Mouse (Mus musculus): ENCODE measurements around the gene Tmem45a. TPM values are rescaled to one million over a fixed set of nuclear protein-coding genes. Genes with fewer than 3 reads are reported as not detected.
"Not testable (repeated sequence)": the region's sequence is repeated elsewhere in the genome, so short reads cannot be mapped to it uniquely, and the experiment has no call there.

The Tmem45a gene
- 0.66 and 1.0 TPM in 2 replicates for polyA plus RNA-seq (2012; rRNA removed)

GRCm38 (mm10) chr16:56885824-56886615, at the start of gene Tmem45a:
Gene Tmem45a (minus strand): TSS chr16:56886166.
- Histone ChIP-seq H3K27ac (ENCODE audit: insufficient read depth, low read length) (no peak within 1 kb of the TSS), H3K4me3 (ENCODE audit: insufficient read depth, low read length) (peak within 1 kb of the TSS; percentile 24), H3K4me1 (ENCODE audit: control insufficient read depth, insufficient read depth, low read length) (no peaks in the 10 kb centered on the region)
- TF ChIP-seq POLR2A (IDR thresholded peaks at IDR 0.05; ENCODE audit: extremely low read depth, insufficient read depth, low read length), result no peak
- TF ChIP-seq CTCF (IDR thresholded peaks at IDR 0.05; ENCODE audit: extremely low read depth, insufficient read depth, low read length), result no peak

DNA sequence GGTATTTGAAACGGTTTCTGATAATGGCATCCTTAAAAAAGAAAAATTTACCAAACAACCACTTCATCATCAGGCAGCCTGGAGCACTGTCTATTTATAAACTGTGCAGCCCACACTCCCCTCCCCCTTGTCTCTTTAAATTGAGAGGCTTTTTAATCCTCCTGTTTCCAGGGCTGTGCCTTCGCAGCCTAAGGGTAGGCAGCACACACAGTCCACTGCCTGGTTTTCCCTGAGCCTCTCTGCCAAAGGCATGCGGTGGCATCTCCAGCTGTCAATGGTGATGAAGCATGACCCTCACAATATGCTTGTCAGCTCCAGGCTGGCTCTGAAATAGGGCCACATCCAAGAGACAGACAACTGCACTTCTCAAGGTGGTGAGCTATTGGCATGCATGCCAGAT, 42.1 kb upstream of the Tmem45a start, which contains the start of gene Lnp1:
Gene Lnp1, minus strand, starts transcription at position 39 of the 400 bp plus-strand sequence.
- H3K4me3 ChIP-seq (ENCODE audit: insufficient read depth, low read length), result no peak within 1 kb of the TSS
- peaks cover 2% of the 10 kb centered on the region; the same call in 1 of the 2 replicates for H3K4me1 ChIP-seq (ENCODE audit: control insufficient read depth, insufficient read depth, low read length)
- TF ChIP-seq POLR2A (IDR thresholded peaks at IDR 0.05; ENCODE audit: extremely low read depth, insufficient read depth, low read length) (no peak), CTCF (IDR thresholded peaks at IDR 0.05; ENCODE audit: extremely low read depth, insufficient read depth, low read length) (no peak)
- H3K27ac ChIP-seq (ENCODE audit: insufficient read depth, low read length), result no peak within 1 kb of the TSS

- H3K4me1 ChIP-seq (ENCODE audit: control insufficient read depth, insufficient read depth, low read length), result no peaks in the 10 kb centered on the region
- TF ChIP-seq POLR2A (IDR thresholded peaks at IDR 0.05; ENCODE audit: extremely low read depth, insufficient read depth, low read length) (no peak), CTCF (IDR thresholded peaks at IDR 0.05; ENCODE audit: extremely low read depth, insufficient read depth, low read length) (peak; percentile 20; the same call in 1 of the 2 replicates)
- no peak overlapping the region for H3K27ac ChIP-seq (ENCODE audit: insufficient read depth, low read length)
- no peak overlapping the region for H3K4me3 ChIP-seq (ENCODE audit: insufficient read depth, low read length)
Observed at GRCm38 (mm10) chr16:56920102-56920657, 34.2 kb upstream of the Tmem45a start.

DNA sequence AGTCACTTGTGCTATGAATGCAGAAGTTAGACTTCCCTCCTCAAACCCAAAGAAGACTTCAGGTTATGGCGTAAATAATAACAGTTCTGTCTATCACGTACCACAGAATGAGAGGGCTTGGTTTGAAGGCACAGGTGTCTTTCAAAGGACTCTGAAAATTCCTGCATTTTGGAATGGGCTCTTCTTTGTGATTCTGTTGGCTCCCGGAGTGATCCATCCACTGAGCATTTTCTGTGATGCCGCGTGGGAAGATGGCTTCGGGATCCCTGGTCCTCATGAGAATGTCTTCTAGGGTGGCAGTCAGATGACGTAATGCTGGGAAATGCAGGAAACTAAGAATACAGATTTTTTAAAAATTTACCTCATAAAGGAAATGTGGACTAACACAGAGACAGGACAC, 31.3 kb upstream of the Tmem45a start:
- Histone ChIP-seq H3K4me3 (ENCODE audit: insufficient read depth, low read length) (no peak overlapping the region), H3K27ac (ENCODE audit: insufficient read depth, low read length) (no peak overlapping the region), H3K4me1 (ENCODE audit: control insufficient read depth, insufficient read depth, low read length) (no peaks in the 10 kb centered on the region)
- TF ChIP-seq POLR2A (IDR thresholded peaks at IDR 0.05; ENCODE audit: extremely low read depth, insufficient read depth, low read length), result no peak
- no peak for TF ChIP-seq CTCF (IDR thresholded peaks at IDR 0.05; ENCODE audit: extremely low read depth, insufficient read depth, low read length)

- no peak overlapping the region for H3K4me3 ChIP-seq (ENCODE audit: insufficient read depth, low read length)
- no peak for TF ChIP-seq POLR2A (IDR thresholded peaks at IDR 0.05; ENCODE audit: extremely low read depth, insufficient read depth, low read length)
- no peak for TF ChIP-seq CTCF (IDR thresholded peaks at IDR 0.05; ENCODE audit: extremely low read depth, insufficient read depth, low read length)
- no peaks in the 10 kb centered on the region; the same call in 1 of the 2 replicates for H3K4me1 ChIP-seq (ENCODE audit: control insufficient read depth, insufficient read depth, low read length)
- no peak overlapping the region for H3K27ac ChIP-seq (ENCODE audit: insufficient read depth, low read length)
Observed at GRCm38 (mm10) chr16:56908986-56909385, 23.0 kb upstream of the Tmem45a start.

GRCm38 (mm10) chr16:56902206-56902605, 16.2 kb upstream of the Tmem45a start:
- not testable (repeated sequence) for H3K27ac ChIP-seq (ENCODE audit: insufficient read depth, low read length); H3K4me1 ChIP-seq (ENCODE audit: control insufficient read depth, insufficient read depth, low read length); H3K4me3 ChIP-seq (ENCODE audit: insufficient read depth, low read length)

GRCm38 (mm10) chr16:56891583-56891982, 5.6 kb upstream of the Tmem45a start:
- TF ChIP-seq CTCF (IDR thresholded peaks at IDR 0.05; ENCODE audit: extremely low read depth, insufficient read depth, low read length) (no peak), POLR2A (IDR thresholded peaks at IDR 0.05; ENCODE audit: extremely low read depth, insufficient read depth, low read length) (no peak)
- no peak overlapping the region for H3K27ac ChIP-seq (ENCODE audit: insufficient read depth, low read length)
- H3K4me1 ChIP-seq (ENCODE audit: control insufficient read depth, insufficient read depth, low read length), result no peaks in the 10 kb centered on the region
- H3K4me3 ChIP-seq (ENCODE audit: insufficient read depth, low read length), result no peak overlapping the region

DNA sequence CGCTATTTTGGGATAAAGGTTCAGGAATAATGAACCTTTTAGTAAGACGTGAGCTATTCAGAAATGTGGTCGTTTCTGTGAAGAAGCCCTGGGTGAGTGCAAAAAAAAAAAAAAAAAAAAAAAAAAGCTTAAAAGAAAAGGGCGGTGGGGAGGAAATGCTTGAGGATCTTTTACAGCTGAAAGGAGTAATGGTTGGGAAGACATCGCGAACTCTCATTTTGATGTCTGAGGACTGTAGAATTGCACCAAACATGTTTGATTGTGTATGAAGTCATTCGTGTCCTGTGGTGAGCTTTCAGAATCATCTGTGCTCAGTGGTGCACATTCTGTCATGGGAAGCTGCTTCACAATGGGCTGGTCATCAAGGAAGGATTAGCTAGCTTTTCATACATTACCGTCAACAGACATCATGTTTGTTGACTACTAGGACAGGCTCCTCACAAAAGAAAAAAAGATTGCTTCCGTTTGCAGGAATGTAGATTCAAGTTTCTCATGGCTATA, 700 bp upstream of the Tmem45a start:
- peak overlapping the region; percentile 24; the same call in 1 of the 2 replicates for H3K4me3 ChIP-seq (ENCODE audit: insufficient read depth, low read length)
- TF ChIP-seq POLR2A (IDR thresholded peaks at IDR 0.05; ENCODE audit: extremely low read depth, insufficient read depth, low read length) (no peak), CTCF (IDR thresholded peaks at IDR 0.05; ENCODE audit: extremely low read depth, insufficient read depth, low read length) (no peak)
- no peak overlapping the region for H3K27ac ChIP-seq (ENCODE audit: insufficient read depth, low read length)
- no peaks in the 10 kb centered on the region for H3K4me1 ChIP-seq (ENCODE audit: control insufficient read depth, insufficient read depth, low read length)

DNA sequence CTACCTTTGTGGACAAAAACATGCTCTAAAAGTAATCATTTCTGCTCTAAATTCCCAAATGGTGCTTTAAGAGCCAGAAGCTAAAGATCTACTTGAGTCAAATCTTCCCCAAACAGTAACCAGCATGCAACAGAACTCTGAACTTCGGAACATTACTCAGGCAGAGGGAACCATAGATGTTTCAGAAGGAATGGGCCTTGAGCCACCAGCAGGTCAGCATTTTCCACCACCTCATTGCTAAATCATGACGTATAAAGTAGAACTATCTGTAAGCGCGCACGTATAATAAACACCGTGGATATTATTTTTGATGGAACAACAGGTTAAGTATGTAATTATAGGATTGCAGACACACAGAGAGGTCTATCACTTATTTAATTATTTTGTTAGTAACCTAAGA, 1.2 kb downstream of the Tmem45a start:
- Histone ChIP-seq H3K4me1 (ENCODE audit: control insufficient read depth, insufficient read depth, low read length) (no peaks in the 10 kb centered on the region), H3K27ac (ENCODE audit: insufficient read depth, low read length) (no peak overlapping the region), H3K4me3 (ENCODE audit: insufficient read depth, low read length) (no peak overlapping the region)
- TF ChIP-seq CTCF (IDR thresholded peaks at IDR 0.05; ENCODE audit: extremely low read depth, insufficient read depth, low read length) (no peak), POLR2A (IDR thresholded peaks at IDR 0.05; ENCODE audit: extremely low read depth, insufficient read depth, low read length) (no peak)

DNA sequence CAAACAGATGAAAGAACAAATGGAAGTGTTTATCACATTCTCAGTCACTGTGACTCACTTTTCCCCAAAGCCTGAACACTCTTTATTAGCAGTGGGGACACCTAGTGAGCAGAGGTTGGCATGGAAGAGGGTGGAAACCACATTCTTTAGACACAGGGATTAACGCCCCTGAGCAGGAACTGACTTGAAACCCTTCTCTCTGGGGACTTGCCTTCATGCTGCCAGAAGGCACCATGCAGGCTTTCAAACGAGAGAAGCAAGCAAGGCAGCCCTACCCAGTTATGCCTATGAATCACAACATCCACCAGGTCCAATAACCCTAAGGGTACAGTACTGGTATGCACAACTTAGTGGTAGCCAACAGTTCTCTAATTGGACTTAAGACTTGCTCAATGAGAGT, 12.6 kb downstream of the Tmem45a start:
- H3K4me3 ChIP-seq (ENCODE audit: insufficient read depth, low read length), result no peak overlapping the region
- no peak for TF ChIP-seq CTCF (IDR thresholded peaks at IDR 0.05; ENCODE audit: extremely low read depth, insufficient read depth, low read length)
- TF ChIP-seq POLR2A (IDR thresholded peaks at IDR 0.05; ENCODE audit: extremely low read depth, insufficient read depth, low read length), result no peak
- no peak overlapping the region for H3K27ac ChIP-seq (ENCODE audit: insufficient read depth, low read length)
- no peaks in the 10 kb centered on the region for H3K4me1 ChIP-seq (ENCODE audit: control insufficient read depth, insufficient read depth, low read length)
